Mouse (Mus musculus): ENCODE measurements at regions not wholly inside any gene's neighbourhood (a gene's known extent, or its start where the extent isn't known, plus 50 kb on each side); places are given as distances from the start of the nearest gene placed in this dataset.

GRCm38 (mm10) chr5:111971193-111971592, 237.5 kb downstream of the Gm26897 start:
- no peak overlapping the region for H3K27ac ChIP-seq (ENCODE audit: control insufficient read depth, low read depth, low read length)
- TF ChIP-seq TBP (IDR thresholded peaks at IDR 0.05; ENCODE audit: low read depth, low read length) (no peak), POLR2AphosphoS5 (IDR thresholded peaks at IDR 0.05; ENCODE audit: borderline replicate concordance, low read depth, low read length) (no peak), UBTF (IDR thresholded peaks at IDR 0.05; ENCODE audit: borderline replicate concordance, insufficient read depth, low read depth, low read length) (no peak), TAL1 (IDR thresholded peaks at IDR 0.05; ENCODE audit: low read length) (no peak), ZNF384 (IDR thresholded peaks at IDR 0.05; ENCODE audit: low read depth, low read length) (no peak), ETS1 (IDR thresholded peaks at IDR 0.05; ENCODE audit: low read depth, low read length) (no peak), CHD1 (IDR thresholded peaks at IDR 0.05; ENCODE audit: low read depth, low read length) (no peak)
- H3K9me3 ChIP-seq (replicated peaks; ENCODE audit: insufficient read depth, low read length): no peaks in the 10 kb centered on the region
- H3K4me3 ChIP-seq (ENCODE audit: control insufficient read depth in 1 of 2, insufficient read depth in 1 of 2, low read depth in 2 of 2, low read length in 2 of 2): no peak overlapping the region
- DNase-seq (ENCODE audit: low read depth, low spot score): no peak
- H3K36me3 ChIP-seq (ENCODE audit: control insufficient read depth in 1 of 2, insufficient read depth in 2 of 2, low read length in 2 of 2): no peaks in the 10 kb centered on the region
- no peak overlapping the region for H3K9ac ChIP-seq (ENCODE audit: control insufficient read depth, low read depth, low read length, poor library complexity, severe bottlenecking)
- H3K4me1 ChIP-seq (ENCODE audit: control insufficient read depth in 1 of 2, insufficient read depth in 2 of 2, low read length in 2 of 2): no peaks in the 10 kb centered on the region
- H3K79me2 ChIP-seq (ENCODE audit: control insufficient read depth, insufficient read depth, low read length, poor library complexity): no peaks in the 10 kb centered on the region
- H3K27me3 ChIP-seq (ENCODE audit: control insufficient read depth in 1 of 2, insufficient read depth in 2 of 2, low read length in 2 of 2): no peaks in the 10 kb centered on the region

- DNase-seq (ENCODE audit: low read depth, low spot score): no peak
- Histone ChIP-seq H3K36me3 (ENCODE audit: control insufficient read depth in 1 of 2, insufficient read depth in 2 of 2, low read length in 2 of 2) (no peaks in the 10 kb centered on the region), H3K9me3 (replicated peaks; ENCODE audit: insufficient read depth, low read length) (no peaks in the 10 kb centered on the region), H3K4me3 (ENCODE audit: control insufficient read depth in 1 of 2, insufficient read depth in 1 of 2, low read depth in 2 of 2, low read length in 2 of 2) (no peak overlapping the region), H3K79me2 (ENCODE audit: control insufficient read depth, insufficient read depth, low read length, poor library complexity) (no peaks in the 10 kb centered on the region), H3K4me1 (ENCODE audit: control insufficient read depth in 1 of 2, insufficient read depth in 2 of 2, low read length in 2 of 2) (no peaks in the 10 kb centered on the region), H3K27me3 (ENCODE audit: control insufficient read depth in 1 of 2, insufficient read depth in 2 of 2, low read length in 2 of 2) (no peaks in the 10 kb centered on the region), H3K9ac (ENCODE audit: control insufficient read depth, low read depth, low read length, poor library complexity, severe bottlenecking) (no peak overlapping the region), H3K27ac (ENCODE audit: control insufficient read depth, low read depth, low read length) (no peak overlapping the region)
- no peak for TF ChIP-seq ZMIZ1 (IDR thresholded peaks at IDR 0.05; ENCODE audit: low read depth, low read length)
- no peak for TF ChIP-seq E2F4 (IDR thresholded peaks at IDR 0.05; ENCODE audit: borderline replicate concordance, low read depth, low read length)
- no peak for TF ChIP-seq MXI1 (IDR thresholded peaks at IDR 0.05; ENCODE audit: low read depth, low read length)
- TF ChIP-seq BHLHE40 (IDR thresholded peaks at IDR 0.05; ENCODE audit: borderline replicate concordance, low read depth, low read length): no peak
- TF ChIP-seq GATA1 (IDR thresholded peaks at IDR 0.05; ENCODE audit: low read depth, low read length): no peak
- TF ChIP-seq ZKSCAN1 (IDR thresholded peaks at IDR 0.05; ENCODE audit: low read depth, low read length): no peak
- no peak for TF ChIP-seq KAT2A (conservative IDR thresholded peaks at IDR 0.05; ENCODE audit: low read depth, low read length)
- TF ChIP-seq ETS1 (IDR thresholded peaks at IDR 0.05; ENCODE audit: low read depth, low read length): no peak
- TF ChIP-seq NRF1 (IDR thresholded peaks at IDR 0.05; ENCODE audit: insufficient read depth, low read depth, low read length, poor library complexity, severe bottlenecking): no peak
- TF ChIP-seq POLR2A (IDR thresholded peaks at IDR 0.05; ENCODE audit: control insufficient read depth in 1 of 2, insufficient read depth in 1 of 2, low read depth in 1 of 2, low read length in 2 of 2, poor library complexity in 1 of 2): no peak
Measured at GRCm38 (mm10) chr5:111971952-111972351, 238.2 kb downstream of the Gm26897 start.
